Mouse (Mus musculus) MEL (cell line): Measurements from ENCODE around the gene BC017158. TPM values are rescaled to one million over a fixed set of nuclear protein-coding genes. Genes with fewer than 3 reads are reported as not detected.

Source experiments
- DNase-seq: peaks from one replicate; pipeline ENCODE4 v3.0.0; 2011; ENCODE audit warnings: low read depth, low spot score
- H3K27ac ChIP-seq: 2 replicates; pipeline ENCODE4 v1.5.1; 2012; ENCODE audit warnings: low read depth, mild to moderate bottlenecking, control low read depth, low read length, moderate library complexity; ENCODE audit not compliant: control insufficient read depth
- H3K27me3 ChIP-seq, 2 experiments: fragments of 150-350 bp in 1 of 2; sonication (generic) in 1 of 2; 2 replicates each; pipeline ENCODE4 v1.6.1; 2012; ENCODE audit warnings: low read length in 2 of 2, mild to moderate bottlenecking in 2 of 2, improper control_type of control experiment in 1 of 2, moderate library complexity in 1 of 2; ENCODE audit not compliant: insufficient read depth in 2 of 2, control insufficient read depth in 1 of 2
- H3K36me3 ChIP-seq, 2 experiments: 2 replicates each; pipeline ENCODE4 v1.6.1; 2012 to 2014; ENCODE audit warnings: low read length in 2 of 2, improper control_type of control experiment in 1 of 2, inconsistent platforms in 1 of 2, mild to moderate bottlenecking in 1 of 2; ENCODE audit not compliant: insufficient read depth in 2 of 2, control insufficient read depth in 1 of 2
- H3K4me1 ChIP-seq, 2 experiments: fragments of 150-350 bp in 1 of 2; sonication (generic) in 1 of 2; 2 replicates each; pipeline ENCODE4 v1.6.1; 2012; ENCODE audit warnings: low read length in 2 of 2, improper control_type of control experiment in 1 of 2, mild to moderate bottlenecking in 1 of 2; ENCODE audit not compliant: insufficient read depth in 2 of 2, control insufficient read depth in 1 of 2
- H3K4me3 ChIP-seq, 2 experiments: fragments of 150-350 bp in 1 of 2; sonication (generic) in 1 of 2; 2 replicates each; pipeline ENCODE4 v1.5.1; 2012; ENCODE audit warnings: low read depth in 2 of 2, low read length in 2 of 2, mild to moderate bottlenecking in 2 of 2, moderate library complexity in 2 of 2, control low read depth in 1 of 2, improper control_type of control experiment in 1 of 2; ENCODE audit not compliant: control insufficient read depth in 1 of 2, insufficient read depth in 1 of 2
- H3K79me2 ChIP-seq: 2 replicates; pipeline ENCODE4 v1.6.1; 2012; ENCODE audit warnings: mild to moderate bottlenecking, low read length, moderate library complexity; ENCODE audit not compliant: control insufficient read depth, poor library complexity, insufficient read depth
- H3K9ac ChIP-seq: 2 replicates; pipeline ENCODE4 v1.6.1; 2012; ENCODE audit warnings: low read depth, mild to moderate bottlenecking, control low read depth, low read length, moderate library complexity; ENCODE audit not compliant: control insufficient read depth, poor library complexity, severe bottlenecking
- H3K9me3 ChIP-seq: fragments of 150-350 bp; sonication (generic); replicated peaks from 2 replicates; pipeline ENCODE4 v1.6.1; 2012; ENCODE audit warnings: mild to moderate bottlenecking, low read length, improper control_type of control experiment, moderate library complexity; ENCODE audit not compliant: insufficient read depth
- CHD1 ChIP-seq: IDR thresholded peaks from 2 replicates; pipeline ENCODE4 v1.6.1; 2012; ENCODE audit warnings: low read depth, mild to moderate bottlenecking, inconsistent platforms, low read length, improper control_type of control experiment
- ELF1 ChIP-seq: IDR thresholded peaks from 2 replicates; pipeline ENCODE4 v1.6.1; 2014; ENCODE audit warnings: low read depth, mild to moderate bottlenecking, inconsistent platforms, low read length, improper control_type of control experiment, moderate library complexity
- HCFC1 ChIP-seq: IDR thresholded peaks from 2 replicates; pipeline ENCODE4 v1.6.1; 2012; ENCODE audit warnings: low read depth, mild to moderate bottlenecking, inconsistent platforms, low read length, improper control_type of control experiment, moderate library complexity
- MXI1 ChIP-seq: IDR thresholded peaks from 2 replicates; pipeline ENCODE4 v1.6.1; 2011; ENCODE audit warnings: mild to moderate bottlenecking, low read depth, low read length, improper control_type of control experiment
- MYB ChIP-seq: IDR thresholded peaks from 2 replicates; pipeline ENCODE4 v1.6.1; 2011; ENCODE audit warnings: mild to moderate bottlenecking, low read depth, low read length, improper control_type of control experiment
- MYC ChIP-seq: IDR thresholded peaks from 2 replicates; pipeline ENCODE4 v1.6.1; 2011; ENCODE audit warnings: low read depth, mild to moderate bottlenecking, low read length, improper control_type of control experiment, moderate library complexity
- NRF1 ChIP-seq: IDR thresholded peaks from 2 replicates; pipeline ENCODE4 v1.6.1; 2014; ENCODE audit warnings: low read depth, mild to moderate bottlenecking, inconsistent platforms, low read length, improper control_type of control experiment, moderate library complexity; ENCODE audit not compliant: poor library complexity, insufficient read depth, severe bottlenecking
- POLR2A ChIP-seq, 2 experiments: IDR thresholded peaks; 2 replicates each; pipeline ENCODE4 v1.6.1; 2011 to 2012; ENCODE audit warnings: low read length in 2 of 2, mild to moderate bottlenecking in 2 of 2, control low read depth in 1 of 2, improper control_type of control experiment in 1 of 2, low read depth in 1 of 2, moderate library complexity in 1 of 2; ENCODE audit not compliant: control insufficient read depth in 1 of 2, insufficient read depth in 1 of 2, poor library complexity in 1 of 2
- POLR2AphosphoS5 ChIP-seq: IDR thresholded peaks from 2 replicates; pipeline ENCODE4 v1.6.1; 2012; ENCODE audit warnings: low read depth, borderline replicate concordance, mild to moderate bottlenecking, inconsistent platforms, low read length, moderate library complexity, mixed read lengths
- RAD21 ChIP-seq: IDR thresholded peaks from 2 replicates; pipeline ENCODE4 v1.6.1; 2011; ENCODE audit warnings: mild to moderate bottlenecking, low read depth, low read length, improper control_type of control experiment
- RCOR1 ChIP-seq: IDR thresholded peaks from 2 replicates; pipeline ENCODE4 v1.6.1; 2012; ENCODE audit warnings: low read depth, mild to moderate bottlenecking, inconsistent platforms, low read length, improper control_type of control experiment
- SIN3A ChIP-seq: IDR thresholded peaks from 2 replicates; pipeline ENCODE4 v1.6.1; 2012; ENCODE audit warnings: low read length, improper control_type of control experiment, inconsistent platforms
- SMC3 ChIP-seq: IDR thresholded peaks from 2 replicates; pipeline ENCODE4 v1.6.1; 2011; ENCODE audit warnings: low read depth, low read length, improper control_type of control experiment
- TAL1 ChIP-seq: IDR thresholded peaks from 2 replicates; pipeline ENCODE4 v1.6.1; 2012; ENCODE audit warnings: mild to moderate bottlenecking, inconsistent platforms, low read length, moderate library complexity, mixed read lengths
- TBP ChIP-seq: IDR thresholded peaks from 2 replicates; pipeline ENCODE4 v1.8.0; 2011; ENCODE audit warnings: low read depth, low read length, improper control_type of control experiment
- polyA plus RNA-seq, 2 experiments: library from polyadenylated mRNA; stranded (reverse) in 1 of 2; unstranded in 1 of 2; fragments of >175 nt in 1 of 2; fragments of >200 nt in 1 of 2; gene quantifications; 2 replicates each; pipeline versions ENCODE4 v1.2.1 to v1.2.4; 2012; ENCODE audit warnings: low replicate concordance in 2 of 2, low read depth in 1 of 2; ENCODE audit not compliant: insufficient read length in 2 of 2, insufficient read depth in 1 of 2, missing spikeins in 1 of 2
- total RNA-seq: library from RNA; depleted of rRNA; stranded (reverse); fragments of 300-350 nt; gene quantifications from 2 replicates; pipeline ENCODE4 v1.2.3, GENCODE M21; 2012; rRNA removed

BC017158 gene
- total and polyA plus RNA-seq, 3 experiments: 19.8 to 41.6 TPM; not detected in 1

- TF ChIP-seq POLR2AphosphoS5 (no peak), HCFC1 (no peak), CHD1 (no peak), TAL1 (no peak), SMC3 (no peak), ELF1 (no peak), NRF1 (no peak), TBP (no peak), RCOR1 (no peak), RAD21 (no peak), MYC (no peak)
- TF ChIP-seq, all 39 proteins: peak for 0
Measured at GRCm38 (mm10) chr7:128235481-128235880, 62.5 kb downstream of the BC017158 start.

GRCm38 (mm10) chr7:128234796-128235195 is 63.2 kb downstream of the BC017158 start:
- H3K27ac ChIP-seq: no peak overlapping the region
- peaks cover 0 to 11% of the 10 kb centered on the region in 2 experiments; a peak in 3 of 4 replicates for H3K4me1 ChIP-seq
- H3K79me2 ChIP-seq: peaks cover 6% of the 10 kb centered on the region
- no peak overlapping the region for H3K4me3 ChIP-seq
- H3K9ac ChIP-seq: no peak overlapping the region
- no peaks in the 10 kb centered on the region; a peak in 1 of 4 replicates for H3K27me3 ChIP-seq
- DNase-seq: peak; percentile 62
- TF ChIP-seq POLR2A (IDR thresholded peaks at IDR 0.05; ENCODE audit: control insufficient read depth in 1 of 2, insufficient read depth in 1 of 2, low read depth in 1 of 2, low read length in 2 of 2, poor library complexity in 1 of 2) (no peak), TAL1 (no peak), RAD21 (no peak)
- peaks cover 0 to 7% of the 10 kb centered on the region in 2 experiments; a peak in 2 of 4 replicates for H3K36me3 ChIP-seq
- H3K9me3 ChIP-seq: no peaks in the 10 kb centered on the region

More at GRCm38 (mm10) chr7:128235481-128235880, 62.5 kb downstream of the BC017158 start:
- H3K9me3 ChIP-seq: no peaks in the 10 kb centered on the region
- no peak for DNase-seq
- H3K36me3 ChIP-seq: peaks cover 0 to 7% of the 10 kb centered on the region in 2 experiments; a peak in 2 of 4 replicates
- no peaks in the 10 kb centered on the region for H3K27me3 ChIP-seq
- H3K9ac ChIP-seq: no peak overlapping the region
- no peak overlapping the region for H3K27ac ChIP-seq
- no peak overlapping the region for H3K4me3 ChIP-seq
- peaks cover 6% of the 10 kb centered on the region for H3K79me2 ChIP-seq
- H3K4me1 ChIP-seq: peaks cover 0 to 11% of the 10 kb centered on the region in 2 experiments; a peak in 3 of 4 replicates

DNA sequence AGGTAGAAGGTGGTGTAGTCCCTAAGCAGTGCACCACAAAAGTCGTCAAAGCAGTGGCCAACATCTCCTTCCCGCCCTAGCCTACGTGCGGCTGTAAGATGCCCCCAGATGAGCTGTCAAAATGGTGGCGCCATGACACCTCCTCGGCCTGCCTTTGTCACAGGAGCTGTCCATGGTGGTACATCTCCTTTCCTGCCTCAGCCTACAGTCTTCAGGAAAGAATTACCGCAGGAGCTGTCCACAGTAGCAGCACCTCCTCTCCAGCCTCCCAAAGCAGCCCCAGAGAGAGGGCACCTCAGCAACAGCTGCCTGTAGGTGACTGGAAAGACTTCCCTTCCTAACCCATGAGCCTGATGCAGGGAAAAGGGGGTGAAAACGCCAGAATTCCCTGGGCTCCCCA is 66.2 kb downstream of the BC017158 start:
- no peaks in the 10 kb centered on the region for H3K9me3 ChIP-seq
- no peaks in the 10 kb centered on the region for H3K79me2 ChIP-seq
- no peaks in the 10 kb centered on the region for H3K36me3 ChIP-seq
- TF ChIP-seq MXI1 (peak; percentile 97), MYB (no peak), SIN3A (peak; percentile 99)
- no peak overlapping the region for H3K27ac ChIP-seq
- no peak overlapping the region for H3K9ac ChIP-seq
- H3K27me3 ChIP-seq: peaks cover 0 to 5% of the 10 kb centered on the region in 2 experiments; a peak in 3 of 4 replicates
- DNase-seq: peak; percentile 89
- H3K4me1 ChIP-seq: peaks cover 0 to 2% of the 10 kb centered on the region in 2 experiments; a peak in 3 of 4 replicates
- no peak overlapping the region for H3K4me3 ChIP-seq

Other genes with a start within 250 kb of the BC017158 start
- not detected in 2 replicates for gene Itgam, start 235.5 kb downstream of the BC017158 start, total RNA-seq
- gene Itgam, start 235.5 kb downstream of the BC017158 start, polyA plus RNA-seq: not detected
- gene Gm49368, start 235.5 kb downstream of the BC017158 start, total RNA-seq: not detected in 2 replicates
- not detected for gene Gm49368, start 235.5 kb downstream of the BC017158 start, polyA plus RNA-seq
- gene Itgax, start 168.6 kb downstream of the BC017158 start, total RNA-seq: 0.08 TPM in 1 of 2 replicates, not detected in the other
- gene Itgax, start 168.6 kb downstream of the BC017158 start, polyA plus RNA-seq: under 1 TPM in 1 of 2 experiments, not detected in 1; 0.01 TPM
- gene Itgad, start 143.8 kb downstream of the BC017158 start, total RNA-seq: not detected in 2 replicates
- gene Itgad, start 143.8 kb downstream of the BC017158 start, polyA plus RNA-seq: not detected
- 2.9 and 3.1 TPM in 2 replicates for gene Cox6a2, start 91.8 kb downstream of the BC017158 start, total RNA-seq
- gene Cox6a2, start 91.8 kb downstream of the BC017158 start, polyA plus RNA-seq: 10 to 100 TPM in 1 of 2 experiments, not detected in 1; 18.2 TPM
- 13.3 and 14.6 TPM in 2 replicates for gene Armc5, start 60.8 kb downstream of the BC017158 start, total RNA-seq
- 10 to 100 TPM in 1 of 2 experiments, not detected in 1; 23.7 TPM for gene Armc5, start 60.8 kb downstream of the BC017158 start, polyA plus RNA-seq
- 1.2 and 1.5 TPM in 2 replicates for gene 9130023H24Rik, start 60.1 kb downstream of the BC017158 start, total RNA-seq
- gene 9130023H24Rik, start 60.1 kb downstream of the BC017158 start, polyA plus RNA-seq: under 1 TPM in 1 of 2 experiments, not detected in 1; 0.96 TPM
- 0.10 TPM in 1 of 2 replicates, not detected in the other for gene Tgfb1i1, start 51.4 kb downstream of the BC017158 start, total RNA-seq
- under 1 TPM in 1 of 2 experiments, not detected in 1; 0.21 TPM for gene Tgfb1i1, start 51.4 kb downstream of the BC017158 start, polyA plus RNA-seq
- gene Slc5a2, start 32.5 kb downstream of the BC017158 start, total RNA-seq: 0.29 and 0.58 TPM in 2 replicates
- gene Slc5a2, start 32.5 kb downstream of the BC017158 start, polyA plus RNA-seq: under 1 TPM in 1 of 2 experiments, not detected in 1; 0.25 TPM
- 44.6 and 44.7 TPM in 2 replicates for gene Rgs10, start 120.6 kb upstream of the BC017158 start, total RNA-seq
- 10 to 100 TPM in 1 of 2 experiments, not detected in 1; 42.3 TPM for gene Rgs10, start 120.6 kb upstream of the BC017158 start, polyA plus RNA-seq
- gene Tial1, start 163.5 kb upstream of the BC017158 start, total RNA-seq: 42.7 and 54.3 TPM in 2 replicates
- gene Tial1, start 163.5 kb upstream of the BC017158 start, polyA plus RNA-seq: 100 to 1,000 TPM in 1 of 2 experiments, not detected in 1; 126 TPM
- gene Bag3, start 225.4 kb upstream of the BC017158 start, total RNA-seq: 5.1 and 5.8 TPM in 2 replicates
- gene Bag3, start 225.4 kb upstream of the BC017158 start, polyA plus RNA-seq: 10 to 100 TPM in 1 of 2 experiments, not detected in 1; 13.4 TPM